Mouse (Mus musculus) thymus, postnatal 25 days (tissue): ENCODE measurements at regions not wholly inside any gene's neighbourhood (a gene's known extent, or its start where the extent isn't known, plus 50 kb on each side); places are given as distances from the start of the nearest gene placed in this dataset.

ENCODE experiments used
- DNase-seq: peaks from one replicate; pipeline ENCODE4 v3.0.0; 2022

- DNase-seq, result no peak
Measured at GRCm38 (mm10) chr6:34246512-34246911, 69.6 kb upstream of the Slc35b4 start.

DNA sequence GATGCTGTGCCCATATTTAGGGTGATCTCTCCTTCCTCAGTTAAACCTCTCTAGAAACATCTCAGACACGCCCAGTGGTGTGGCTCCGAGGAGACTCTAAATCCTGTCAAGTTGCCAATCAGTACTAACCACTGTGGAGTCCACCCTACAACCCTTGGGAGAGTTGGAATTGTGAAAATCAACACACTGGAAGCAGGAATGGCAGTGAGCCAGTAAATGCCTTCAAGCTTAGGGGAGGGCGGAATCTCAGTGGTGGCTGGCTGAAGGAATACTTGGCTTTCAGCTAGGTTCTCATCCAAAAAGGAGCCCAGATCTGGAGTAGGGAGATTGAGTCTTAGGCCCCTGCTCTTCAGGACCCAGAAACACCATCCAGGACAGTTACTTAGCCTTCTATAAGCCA is 66.1 kb upstream of the Slc35b4 start:
- no peak for DNase-seq

- DNase-seq, result peak; percentile 38
Measured at GRCm38 (mm10) chr6:34242486-34242885, 65.6 kb upstream of the Slc35b4 start.

GRCm38 (mm10) chr6:34235132-34235531 is 58.2 kb upstream of the Slc35b4 start:
- no peak for DNase-seq

GRCm38 (mm10) chr6:34234443-34235020 is 57.6 kb upstream of the Slc35b4 start:
- DNase-seq, result no peak

DNA sequence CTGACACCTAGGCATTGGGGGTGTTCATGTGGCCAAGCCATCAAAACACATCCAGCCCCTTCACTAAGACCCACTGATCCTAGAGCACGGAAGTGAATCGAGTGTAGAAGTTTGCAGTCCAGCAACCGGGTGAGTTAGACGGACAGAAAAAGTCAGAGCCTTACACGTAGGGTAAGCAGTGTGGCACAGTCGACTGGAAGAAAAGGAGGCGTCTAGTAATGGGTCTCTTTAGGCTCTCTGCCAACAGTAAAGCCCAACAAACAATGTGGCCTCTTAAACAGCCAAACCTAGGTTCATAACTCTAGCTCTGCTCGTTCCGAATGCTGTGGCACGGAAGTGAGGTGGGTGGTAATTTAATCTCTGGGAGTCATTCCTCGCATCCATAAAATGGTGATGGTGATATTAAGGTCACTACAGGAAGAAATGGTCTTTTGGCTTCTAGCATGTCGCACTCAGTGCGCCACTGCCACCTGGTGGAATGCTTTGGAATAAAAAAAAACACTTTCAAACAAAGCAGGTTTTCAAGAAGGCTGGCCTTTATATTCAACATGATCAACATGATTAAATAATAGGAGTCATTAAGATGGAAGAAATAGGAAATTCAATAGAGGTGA is 54.0 kb upstream of the Slc35b4 start:
- peak; percentile 63 for DNase-seq

DNA sequence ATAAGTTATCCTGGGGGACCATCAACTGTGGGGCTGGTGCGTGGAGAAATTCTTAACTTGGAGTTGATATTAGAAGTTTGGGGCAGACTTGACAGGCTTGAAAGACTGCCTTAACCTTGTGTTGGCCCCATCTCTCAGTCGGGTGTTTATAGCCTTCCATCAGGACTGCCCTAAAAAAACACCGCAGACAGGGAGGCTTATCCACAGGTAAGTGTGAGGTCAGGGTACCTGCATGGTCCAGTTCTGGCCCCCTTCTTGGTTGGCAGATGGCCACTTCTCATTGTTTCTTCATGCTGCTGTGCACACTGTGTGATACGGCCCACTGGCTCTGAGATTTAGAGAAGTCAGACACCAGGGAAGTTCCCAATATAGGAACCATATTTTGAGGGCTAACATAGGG is 50.2 kb upstream of the Slc35b4 start:
- DNase-seq, result no peak
